Mouse (Mus musculus) liver, embryonic 14.5 days (tissue): Measurements from ENCODE around the gene Ltbp3. TPM values are rescaled to one million over a fixed set of nuclear protein-coding genes. Genes with fewer than 3 reads are reported as not detected.

Experiments
- ATAC-seq: fragments of 200-750 bp; cut with Nextera tagmentation; 2 replicates; pipeline ENCODE4 v1.8.0; 2017; ENCODE audit warnings: moderate number of reproducible peaks, mild to moderate bottlenecking, moderate library complexity; ENCODE audit not compliant: insufficient read depth
- DNase-seq, 3 experiments: peaks; one replicate each; pipeline ENCODE4 v3.0.0-alpha.2; 2012 to 2013; ENCODE audit warnings: low read depth in 3 of 3, low spot score in 3 of 3
- H3K27ac ChIP-seq: fragments of 300-500 bp; sonication (generic); 2 replicates; pipeline ENCODE4 v1.5.1; 2014; ENCODE audit warnings: moderate library complexity, mild to moderate bottlenecking, control low read depth, inconsistent platforms
- H3K27me3 ChIP-seq: fragments of 300-500 bp; sonication (generic); 2 replicates; pipeline ENCODE4 v1.6.1; 2014; ENCODE audit warnings: mild to moderate bottlenecking, low read length, moderate library complexity; ENCODE audit not compliant: control insufficient read depth, insufficient read depth
- H3K36me3 ChIP-seq: fragments of 300-500 bp; sonication (generic); replicated peaks from 2 replicates; pipeline ENCODE4 v1.6.1; 2014; ENCODE audit warnings: low read depth; ENCODE audit not compliant: control insufficient read depth, insufficient read depth
- H3K4me1 ChIP-seq, 2 experiments: fragments of 200-500 bp in 1 of 2; fragments of 300-500 bp in 1 of 2; sonication (generic) in 1 of 2; replicated peaks; 2 replicates each; pipeline ENCODE4 v1.6.1; 2012 to 2014; ENCODE audit warnings: antibody characterized with exemption in 1 of 2, inconsistent platforms in 1 of 2, low read length in 1 of 2; ENCODE audit not compliant: control insufficient read depth in 2 of 2, insufficient read depth in 2 of 2
- H3K4me2 ChIP-seq: fragments of 300-500 bp; sonication (generic); 2 replicates; pipeline ENCODE4 v1.6.1; 2014; ENCODE audit warnings: low read depth, mild to moderate bottlenecking, control low read depth, moderate library complexity
- H3K4me3 ChIP-seq, 2 experiments: fragments of 200-500 bp in 1 of 2; fragments of 300-500 bp in 1 of 2; sonication (generic) in 1 of 2; 2 replicates each; pipeline ENCODE4 v1.5.1; 2012 to 2014; ENCODE audit warnings: low read depth in 2 of 2, low read length in 2 of 2, mild to moderate bottlenecking in 2 of 2, control low read depth in 1 of 2, inconsistent platforms in 1 of 2, moderate library complexity in 1 of 2; ENCODE audit not compliant: insufficient read depth in 1 of 2
- H3K9ac ChIP-seq: fragments of 300-500 bp; sonication (generic); replicated peaks from 2 replicates; pipeline ENCODE4 v1.6.1; 2014; ENCODE audit warnings: mild to moderate bottlenecking, control low read depth, moderate library complexity
- H3K9me3 ChIP-seq: fragments of 300-500 bp; sonication (generic); 2 replicates; pipeline ENCODE4 v1.6.1; 2016; ENCODE audit warnings: low read length, mixed read lengths; ENCODE audit not compliant: control insufficient read depth
- CTCF ChIP-seq: IDR thresholded peaks from 2 replicates; pipeline ENCODE4 v1.5.1; 2016; ENCODE audit warnings: antibody characterized with exemption, low read depth, control low read depth
- EP300 ChIP-seq: IDR thresholded peaks from 2 replicates; pipeline ENCODE4 v1.6.1; 2016; ENCODE audit warnings: antibody characterized with exemption, low read depth
- WGBS: fragments of 180-500 bp; shearing (Covaris S2); extraction: QIAGEN DNeasy Blood & Tissue Kit; methylation state at CpG from one replicate; pipeline ENCODE4 v1.1.7; 2014; ENCODE audit not compliant: insufficient replicate concordance; 5-methylcytosine and 5-hydroxymethylcytosine counted together
- polyA plus RNA-seq, 2 experiments: library from polyadenylated mRNA; depleted of rRNA in 1 of 2; stranded (reverse) in 1 of 2; unstranded in 1 of 2; fragments of >200 nt; fragmentation: Nextera tagmentation in 1 of 2; extraction: Ambion mirVana in 1 of 2; gene quantifications; 2 replicates each; pipeline versions ENCODE4 v1.2.1 to v1.2.3; 2012 to 2014

The Ltbp3 gene
- polyA plus RNA-seq, 2 experiments = 1.6 to 2.1 TPM

- DNase-seq = no peak
- H3K36me3 ChIP-seq = peaks cover 90% of the 10 kb centered on the region
- no peak for ATAC-seq
- H3K4me2 ChIP-seq = no peak overlapping the region
- no peak for TF ChIP-seq CTCF
- no peak for TF ChIP-seq EP300
- H3K27ac ChIP-seq = no peak overlapping the region
- 92% methylated on average over 8 of the region's 8 CpGs for WGBS
- no peaks in the 10 kb centered on the region for H3K9me3 ChIP-seq
- H3K9ac ChIP-seq = no peak overlapping the region
- H3K4me3 ChIP-seq = no peak overlapping the region
- peaks cover 16% of the 10 kb centered on the region in 2 experiments for H3K4me1 ChIP-seq
- no peaks in the 10 kb centered on the region for H3K27me3 ChIP-seq
Observed at GRCm38 (mm10) chr19:5710581-5710980, 30.1 kb upstream of the Ltbp3 start.

GRCm38 (mm10) chr19:5711218-5711617 lies 29.5 kb upstream of the Ltbp3 start:
- TF ChIP-seq CTCF = peak; percentile 89
- TF ChIP-seq EP300 = no peak; the same call in 1 of the 2 replicates
- ATAC-seq (no peak), DNase-seq (no peak)
- H3K4me1 ChIP-seq = peaks cover 16% of the 10 kb centered on the region in 2 experiments
- H3K9ac ChIP-seq = no peak overlapping the region
- H3K27ac ChIP-seq = no peak overlapping the region
- H3K4me2 ChIP-seq = no peak overlapping the region
- peaks cover 97% of the 10 kb centered on the region for H3K36me3 ChIP-seq
- H3K9me3 ChIP-seq = no peaks in the 10 kb centered on the region
- WGBS = 49% methylated on average over 3 of the region's 3 CpGs
- H3K27me3 ChIP-seq = no peaks in the 10 kb centered on the region
- H3K4me3 ChIP-seq = no peak overlapping the region

GRCm38 (mm10) chr19:5711907-5712460 lies 28.7 kb upstream of the Ltbp3 start:
- Histone ChIP-seq H3K36me3 (peaks cover 98% of the 10 kb centered on the region), H3K27ac (no peak overlapping the region)

GRCm38 (mm10) chr19:5713255-5713654 lies 27.4 kb upstream of the Ltbp3 start:
- TF ChIP-seq EP300 = no peak
- TF ChIP-seq CTCF = no peak
- peaks cover 16 to 20% of the 10 kb centered on the region in 2 experiments for H3K4me1 ChIP-seq
- ATAC-seq = no peak
- peak overlapping the region in 1 of 2 experiments; percentile 3; a peak in 2 of 4 replicates for H3K4me3 ChIP-seq
- H3K9me3 ChIP-seq = no peaks in the 10 kb centered on the region
- H3K27ac ChIP-seq = no peak overlapping the region
- peak overlapping the region; percentile 36 for H3K4me2 ChIP-seq
- no peak for DNase-seq
- 63% methylated on average over 5 of the region's 5 CpGs for WGBS
- H3K9ac ChIP-seq = no peak overlapping the region
- H3K36me3 ChIP-seq = peaks cover 98% of the 10 kb centered on the region
- no peaks in the 10 kb centered on the region for H3K27me3 ChIP-seq

More at GRCm38 (mm10) chr19:5711907-5712460, 28.7 kb upstream of the Ltbp3 start:
- ATAC-seq = no peak
- peaks cover 16 to 17% of the 10 kb centered on the region in 2 experiments for H3K4me1 ChIP-seq
- no peak overlapping the region for H3K4me2 ChIP-seq
- DNase-seq = no peak
- H3K9ac ChIP-seq = no peak overlapping the region
- no peaks in the 10 kb centered on the region for H3K9me3 ChIP-seq
- WGBS = 74% methylated on average over 14 of the region's 14 CpGs
- TF ChIP-seq EP300 (no peak), CTCF (no peak)
- no peak overlapping the region for H3K4me3 ChIP-seq
- no peaks in the 10 kb centered on the region for H3K27me3 ChIP-seq

GRCm38 (mm10) chr19:5713730-5714129 lies 27.0 kb upstream of the Ltbp3 start:
- peaks cover 16 to 20% of the 10 kb centered on the region in 2 experiments for H3K4me1 ChIP-seq
- peak overlapping the region; percentile 36 for H3K4me2 ChIP-seq
- peaks cover 98% of the 10 kb centered on the region for H3K36me3 ChIP-seq
- peak overlapping the region; percentile 2; the same call in 1 of the 2 replicates for H3K9ac ChIP-seq
- H3K27me3 ChIP-seq = no peaks in the 10 kb centered on the region
- WGBS = 20% methylated on average over 2 of the region's 2 CpGs
- H3K9me3 ChIP-seq = no peaks in the 10 kb centered on the region
- ATAC-seq = peak; percentile 40
- peak overlapping the region in 1 of 2 experiments; percentile 3; a peak in 2 of 4 replicates for H3K4me3 ChIP-seq
- TF ChIP-seq EP300 = no peak
- TF ChIP-seq CTCF = no peak
- H3K27ac ChIP-seq = no peak overlapping the region; the same call in 1 of the 2 replicates
- no peak for DNase-seq
